In genomic region chr4:109658826-109659225, GRCm38 (mm10) we compare ENCODE assay signal across 31 mouse cellular contexts. TPM values are rescaled to one million over a fixed set of nuclear protein-coding genes. Genes with fewer than 3 reads are reported as not detected.
DNase-seq lines count a peak whose midpoint lies in the region; ATAC-seq lines count a peak whose summit lies in the region.
"Had no signal": no experiment of that assay in that cellular context is flagged by ENCODE, and none has a peak within 500 bp of the region (broad histone marks: within the 10 kb centered on the region; RNA-seq: fewer than 3 reads in every experiment).

No protein-coding gene starts in this region.

- no peaks in the 10 kb centered on the region for H3K36me3 ChIP-seq in hindbrain, embryonic 14.5 days (replicated peaks; ENCODE audit: control insufficient read depth, insufficient read depth)
- no peaks in the 10 kb centered on the region for H3K36me3 ChIP-seq in hindbrain, embryonic 12.5 days
- H3K36me3 ChIP-seq: heart, embryonic 12.5 days; hindbrain, embryonic 15.5 days; intestine, embryonic 15.5 days; neural tube, embryonic 13.5 days had no signal

- H3K4me2 ChIP-seq in hindbrain, embryonic 14.5 days (replicated peaks) = no peak overlapping the region
- no peak overlapping the region for H3K4me2 ChIP-seq in hindbrain, embryonic 12.5 days (replicated peaks)
- H3K4me2 ChIP-seq: hindbrain, embryonic 15.5 days; intestine, embryonic 15.5 days; neural tube, embryonic 13.5 days had no signal

- H3K9ac ChIP-seq in hindbrain, embryonic 14.5 days = no peak overlapping the region
- no peak overlapping the region for H3K9ac ChIP-seq in hindbrain, embryonic 12.5 days
- H3K9ac ChIP-seq: heart, embryonic 12.5 days; hindbrain, embryonic 15.5 days; intestine, embryonic 15.5 days; liver, embryonic 14.5 days; neural tube, embryonic 13.5 days had no signal

- ATAC-seq in hindbrain, embryonic 14.5 days (ENCODE audit: low FRiP score) = no peak
- no peak for ATAC-seq in hindbrain, embryonic 12.5 days (ENCODE audit: low FRiP score)
- ATAC-seq: forebrain, embryonic 16.5 days; intestine, embryonic 15.5 days had no signal

- DNase-seq in adrenal gland, adult (ENCODE audit: inconsistent age in 2 of 2, low spot score in 1 of 2) = peak; percentile 19 to 83
- no peak for DNase-seq in adrenal gland, postnatal 36 days
- peak; percentile 16 for DNase-seq in hindbrain, embryonic 14.5 days (ENCODE audit: low spot score)
- peak; percentile 77 for DNase-seq in A20 (ENCODE audit: low read depth, low spot score)
- no peak for DNase-seq in kidney, adult 18-20 months
- no peak for DNase-seq in heart, postnatal 10 days
- DNase-seq: adrenal gland, adult 8-10 months; cerebellum, adult 2 months; cerebellum, postnatal 14 days; gastrocnemius, adult 2 months; heart, adult 2 months; kidney, adult 8-10 months; left cerebral cortex, postnatal 4 days; liver; lung, adult 2 months; lung, postnatal 10 days; right cerebral cortex, postnatal 25 days; spleen, adult 18-20 months; thymus, postnatal 14 days had no signal

- intact Hi-C loops in heart, postnatal 10 days (cut with DNase I) = no loop called here

- H3K9me3 ChIP-seq in hindbrain, embryonic 14.5 days (ENCODE audit: control insufficient read depth, low read length) = no peaks in the 10 kb centered on the region
- H3K9me3 ChIP-seq in hindbrain, embryonic 12.5 days (replicated peaks) = no peaks in the 10 kb centered on the region
- H3K9me3 ChIP-seq: heart, embryonic 12.5 days; hindbrain, embryonic 15.5 days; intestine, embryonic 15.5 days; neural tube, embryonic 13.5 days had no signal

- no peak overlapping the region for H3K27ac ChIP-seq in hindbrain, embryonic 14.5 days
- no peak overlapping the region for H3K27ac ChIP-seq in hindbrain, embryonic 12.5 days
- peak overlapping the region; percentile 86 for H3K27ac ChIP-seq in brown adipose tissue, adult 24 weeks (replicated peaks; ENCODE audit: low read depth, low read length)
- H3K27ac ChIP-seq: gastrocnemius, adult 2 months; heart, adult 2 months; hindbrain, embryonic 15.5 days; intestine, embryonic 15.5 days; kidney, postnatal 0 days; liver, embryonic 14.5 days; macrophage; neural tube, embryonic 13.5 days had no signal

- WGBS in hindbrain, embryonic 14.5 days = 5% methylated on average over 8 of the region's 8 CpGs
- WGBS in hindbrain, embryonic 12.5 days = 4% methylated on average over 8 of the region's 8 CpGs

- no peak overlapping the region for H3K4me3 ChIP-seq in hindbrain, embryonic 14.5 days (replicated peaks; ENCODE audit: low read length)
- H3K4me3 ChIP-seq in hindbrain, embryonic 12.5 days = no peak overlapping the region
- H3K4me3 ChIP-seq in brown adipose tissue, adult 24 weeks (ENCODE audit: insufficient read depth, low read depth, low read length) = peak overlapping the region; percentile 90
- H3K4me3 ChIP-seq: erythroblast, embryonic 14.5 days; heart, embryonic 12.5 days; hindbrain, embryonic 15.5 days; intestine, embryonic 15.5 days; myocyte; neural tube, embryonic 13.5 days had no signal

- H3K4me1 ChIP-seq in hindbrain, embryonic 14.5 days (replicated peaks; ENCODE audit: control insufficient read depth, insufficient read depth, low read length) = 0 out of 2 replicates have a peak, but pooled peaks cover 5% of the 10 kb centered on the region
- peaks cover 7% of the 10 kb centered on the region for H3K4me1 ChIP-seq in hindbrain, embryonic 12.5 days
- H3K4me1 ChIP-seq in brown adipose tissue, adult 24 weeks (ENCODE audit: control insufficient read depth, insufficient read depth, insufficient read length, low read length) = peaks cover 3% of the 10 kb centered on the region

- H3K27me3 ChIP-seq in hindbrain, embryonic 14.5 days (ENCODE audit: control insufficient read depth, insufficient read depth, low read length) = peaks cover 90% of the 10 kb centered on the region
- peaks cover 74% of the 10 kb centered on the region for H3K27me3 ChIP-seq in hindbrain, embryonic 12.5 days

RNA-seq across cellular contexts. Expression of gene Cdkn2c, which starts 8.2 kb away (rescaled TPM):
- total RNA-seq in adrenal gland, postnatal 36 days (2021) = 10 to 100 TPM; 45.9 to 53.2 TPM
- 2.8 and 3.7 TPM in 2 replicates for polyA plus RNA-seq in hindbrain, embryonic 14.5 days (2014; fragmentation: Nextera tagmentation; extraction: Ambion mirVana)
- polyA plus RNA-seq in hindbrain, embryonic 12.5 days (2016; fragmentation: Nextera tagmentation; extraction: Ambion mirVana) = 7.3 and 8.8 TPM in 2 replicates
- polyA plus RNA-seq in brown adipose tissue, adult 24 weeks (2012; ENCODE audit: insufficient read depth, insufficient read length, missing spikeins) = 114 and 124 TPM in 2 replicates
- total RNA-seq in heart, postnatal 10 days (2021) = 10 to 100 TPM; 34.0 to 35.0 TPM

RNA-seq across cellular contexts. Expression of gene Faf1, which starts 17.6 kb away (rescaled TPM):
- total RNA-seq in adrenal gland, postnatal 36 days (2021) = 10 to 100 TPM; 29.9 to 30.3 TPM
- 47.1 and 50.7 TPM in 2 replicates for polyA plus RNA-seq in hindbrain, embryonic 14.5 days (2014; fragmentation: Nextera tagmentation; extraction: Ambion mirVana)
- 45.5 and 47.0 TPM in 2 replicates for polyA plus RNA-seq in hindbrain, embryonic 12.5 days (2016; fragmentation: Nextera tagmentation; extraction: Ambion mirVana)
- polyA plus RNA-seq in brown adipose tissue, adult 24 weeks (2012; ENCODE audit: insufficient read depth, insufficient read length, missing spikeins) = 26.6 and 28.3 TPM in 2 replicates
- total RNA-seq in heart, postnatal 10 days (2021) = 10 to 100 TPM; 31.4 to 33.2 TPM

Comparison
In these comparisons a context has a peak if more than half of its experiments do, and no peak if none do; other contexts are left out.
1. DNase-seq: peak in adrenal gland, adult (2 of 2), hindbrain, embryonic 14.5 days (single experiment) and A20 (single experiment); none in adrenal gland, postnatal 36 days (0 of 2), kidney, adult 18-20 months (single experiment) and heart, postnatal 10 days (0 of 2).
2. RNA of gene Cdkn2c, which starts 8.2 kb away (polyA plus RNA-seq): 114 to 124 TPM in brown adipose tissue, adult 24 weeks; 7.3 to 8.8 TPM in hindbrain, embryonic 12.5 days and 2.8 to 3.7 TPM in hindbrain, embryonic 14.5 days; every median in the first group is over 10 times any median in the second.